Mouse (Mus musculus): Measurements from ENCODE around the gene Fgf22.

Fgf22 gene

GRCm38 (mm10) chr10:79754856-79755516 lies at the start of gene Fgf22:
Gene Fgf22, plus strand, starts transcription at chr10:79755076.
- DNase-seq (ENCODE audit: low spot score in 2 of 2), result no peak

DNA sequence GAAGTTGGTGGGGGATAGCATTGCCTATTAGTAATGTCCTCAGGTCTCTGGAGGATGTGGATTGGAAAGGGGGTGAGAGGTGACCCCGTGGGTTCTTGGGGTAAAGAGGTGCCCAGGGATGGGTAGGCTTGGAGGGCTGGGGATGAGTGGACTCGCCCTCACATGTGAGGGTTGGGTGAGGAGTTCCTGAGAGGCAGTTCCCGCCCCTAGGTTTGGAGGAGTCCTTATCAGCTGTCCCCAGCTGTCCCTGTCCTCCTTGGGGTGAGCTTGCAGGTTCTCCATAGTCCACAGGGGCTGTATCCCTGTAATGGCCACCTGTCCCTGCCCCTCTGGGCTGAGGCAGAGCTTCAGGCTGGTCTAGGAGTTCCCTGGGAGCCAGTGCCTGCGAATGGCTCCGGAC lies 48.9 kb upstream of the Fgf22 start:
- no peak for DNase-seq (ENCODE audit: low spot score in 2 of 2)

- DNase-seq (ENCODE audit: low spot score in 2 of 2), result no peak
These were observed 48.3 kb upstream of the Fgf22 start for GRCm38 (mm10) chr10:79706406-79707094.

GRCm38 (mm10) chr10:79707162-79707561 lies 47.7 kb upstream of the Fgf22 start:
- DNase-seq (ENCODE audit: low spot score in 2 of 2), result no peak

GRCm38 (mm10) chr10:79707759-79708158 lies 47.1 kb upstream of the Fgf22 start:
- DNase-seq (ENCODE audit: low spot score in 2 of 2), result no peak

DNA sequence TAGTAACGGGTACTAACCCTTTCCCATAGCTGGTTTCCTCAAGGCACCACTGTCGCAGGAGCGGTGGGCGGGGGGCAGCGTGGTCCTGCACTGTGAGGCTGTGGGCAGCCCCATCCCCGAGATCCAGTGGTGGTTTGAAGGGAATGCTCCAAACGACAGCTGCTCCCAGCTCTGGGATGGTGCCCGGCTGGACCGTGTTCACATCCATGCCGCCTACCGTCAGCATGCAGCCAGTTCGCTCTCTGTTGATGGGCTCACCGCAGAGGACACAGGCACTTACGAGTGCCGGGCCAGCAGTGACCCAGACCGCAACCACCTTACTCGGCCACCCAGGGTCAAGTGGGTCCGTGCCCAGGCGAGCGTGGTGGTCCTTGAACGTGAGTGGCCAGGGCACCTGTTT lies 46.2 kb upstream of the Fgf22 start:
- DNase-seq (ENCODE audit: low spot score in 2 of 2), result no peak

DNA sequence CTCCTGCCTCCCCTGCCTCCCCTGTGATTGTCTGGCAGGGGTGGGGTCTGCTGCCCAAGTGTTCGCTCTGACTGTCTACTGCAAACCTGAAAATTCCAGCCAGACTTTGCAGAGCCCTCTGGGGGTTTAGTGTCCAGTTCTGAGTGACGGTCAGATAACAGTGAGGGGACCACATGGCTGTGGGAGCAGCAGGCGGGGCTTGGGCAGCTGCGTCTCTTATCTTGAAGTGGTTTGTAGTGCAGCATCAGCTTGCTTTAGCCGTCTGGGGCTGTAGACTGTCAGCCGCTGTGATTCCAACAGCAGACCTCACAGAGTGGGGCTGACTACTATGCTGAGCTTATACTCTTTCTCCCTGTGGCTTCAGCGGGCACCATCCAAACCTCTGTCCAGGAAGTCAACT lies 45.6 kb upstream of the Fgf22 start:
- DNase-seq (ENCODE audit: low spot score in 2 of 2), result no peak

DNA sequence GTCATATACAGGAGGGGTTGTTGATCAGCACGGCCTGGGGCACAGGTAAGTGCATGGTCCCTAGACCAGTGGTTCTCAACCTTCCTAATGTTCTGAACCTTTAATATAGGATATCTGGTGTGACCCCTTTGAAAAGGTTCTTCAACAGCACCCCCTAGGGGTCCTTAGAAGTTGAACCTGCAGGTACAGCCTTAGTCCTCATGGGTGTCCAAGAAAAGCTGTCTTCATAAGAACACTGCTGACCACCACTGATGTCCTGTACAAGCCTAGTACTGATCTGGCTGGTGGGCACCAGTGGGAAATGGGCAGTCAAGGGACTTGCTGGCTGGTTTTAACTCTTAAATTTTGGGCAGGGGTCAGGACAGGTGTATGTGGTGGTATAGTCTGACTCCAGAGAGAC lies 42.8 kb upstream of the Fgf22 start:
- DNase-seq (ENCODE audit: low spot score in 2 of 2), result peak in 1 of 2 experiments; percentile 26

GRCm38 (mm10) chr10:79712499-79713126 lies 42.3 kb upstream of the Fgf22 start:
- peak; percentile 65 to 77 for DNase-seq (ENCODE audit: low spot score in 2 of 2)

GRCm38 (mm10) chr10:79713163-79713562 lies 41.7 kb upstream of the Fgf22 start:
- DNase-seq (ENCODE audit: low spot score in 2 of 2), result no peak

- no peak for DNase-seq (ENCODE audit: low spot score in 2 of 2)
These were observed 39.9 kb upstream of the Fgf22 start for GRCm38 (mm10) chr10:79714996-79715395.

GRCm38 (mm10) chr10:79716254-79716987 lies 38.5 kb upstream of the Fgf22 start, which contains the start of gene Hcn2:
Gene Hcn2, plus strand, starts transcription at chr10:79716634.
- DNase-seq (ENCODE audit: low spot score in 2 of 2), result no peak

DNA sequence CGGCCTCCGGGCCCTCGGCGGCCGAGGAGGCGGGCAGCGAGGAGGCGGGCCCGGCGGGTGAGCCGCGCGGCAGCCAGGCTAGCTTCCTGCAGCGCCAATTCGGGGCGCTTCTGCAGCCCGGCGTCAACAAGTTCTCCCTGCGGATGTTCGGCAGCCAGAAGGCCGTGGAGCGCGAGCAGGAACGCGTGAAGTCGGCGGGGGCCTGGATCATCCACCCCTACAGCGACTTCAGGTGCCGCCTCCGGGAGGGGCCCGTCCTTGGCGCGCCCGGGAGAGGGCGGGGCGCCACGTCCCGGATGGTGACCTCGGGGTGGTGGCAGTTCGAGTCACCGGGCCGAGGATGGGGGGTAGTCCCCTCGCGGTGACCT lies 37.9 kb upstream of the Fgf22 start:
- DNase-seq (ENCODE audit: low spot score in 2 of 2), result no peak

DNA sequence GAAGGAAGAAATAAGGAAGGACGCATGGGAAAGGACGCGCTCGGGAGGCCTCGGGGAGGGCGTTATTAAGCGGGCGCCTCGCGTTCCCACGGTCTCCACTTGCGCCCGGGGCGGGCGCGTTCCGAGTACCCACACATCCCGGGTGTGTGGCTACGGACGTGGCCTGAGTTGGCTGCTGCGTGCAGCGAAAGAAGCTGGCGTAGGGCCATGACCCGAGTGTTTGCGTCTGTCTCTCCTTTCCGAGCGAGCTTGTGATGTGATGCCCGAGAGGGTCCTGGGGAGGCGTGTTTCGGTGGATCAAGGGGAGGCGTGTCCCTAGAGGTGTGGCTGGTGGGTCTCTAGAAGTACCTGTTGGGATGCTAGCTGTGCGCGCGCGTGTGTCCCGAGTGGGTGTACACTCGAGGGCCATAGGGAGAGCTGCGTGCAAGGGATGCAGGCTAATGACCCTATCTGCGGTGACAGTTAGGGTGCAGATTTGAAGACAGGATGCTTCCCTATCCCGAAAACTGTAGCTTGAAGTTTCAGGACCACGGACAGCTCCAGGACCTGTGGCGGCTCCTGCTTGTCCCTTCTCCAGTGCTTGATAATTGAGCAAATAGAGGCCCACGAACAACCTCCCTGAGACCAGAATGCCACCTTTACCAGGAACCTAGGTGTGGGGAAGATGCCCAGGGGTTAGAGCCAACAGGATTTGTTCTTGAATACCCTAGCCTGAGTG lies 37.1 kb upstream of the Fgf22 start:
- peak in 1 of 2 experiments; percentile 34 for DNase-seq (ENCODE audit: low spot score in 2 of 2)

GRCm38 (mm10) chr10:79721089-79721488 lies 33.8 kb upstream of the Fgf22 start:
- DNase-seq (ENCODE audit: low spot score in 2 of 2), result no peak

DNA sequence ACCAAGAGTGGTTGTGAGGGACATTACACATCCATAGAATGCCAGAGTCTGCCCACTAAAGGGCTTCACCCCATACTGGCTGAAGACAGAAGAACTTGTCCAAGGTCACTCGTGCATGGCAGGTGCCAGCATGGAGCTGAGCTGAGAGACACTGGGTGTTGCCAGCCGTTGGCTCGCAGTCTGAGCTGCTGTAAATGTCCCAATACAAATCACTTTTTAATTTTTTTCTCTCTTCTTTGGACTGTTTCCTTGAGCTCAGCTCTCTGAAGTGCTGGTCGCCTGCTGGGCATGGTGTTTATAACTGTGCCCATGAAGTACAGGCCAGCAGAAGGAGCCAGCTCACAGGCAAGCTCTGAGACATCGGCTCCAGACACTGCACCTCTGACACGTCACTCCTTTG lies 31.8 kb upstream of the Fgf22 start:
- DNase-seq (ENCODE audit: low spot score in 2 of 2), result no peak

DNA sequence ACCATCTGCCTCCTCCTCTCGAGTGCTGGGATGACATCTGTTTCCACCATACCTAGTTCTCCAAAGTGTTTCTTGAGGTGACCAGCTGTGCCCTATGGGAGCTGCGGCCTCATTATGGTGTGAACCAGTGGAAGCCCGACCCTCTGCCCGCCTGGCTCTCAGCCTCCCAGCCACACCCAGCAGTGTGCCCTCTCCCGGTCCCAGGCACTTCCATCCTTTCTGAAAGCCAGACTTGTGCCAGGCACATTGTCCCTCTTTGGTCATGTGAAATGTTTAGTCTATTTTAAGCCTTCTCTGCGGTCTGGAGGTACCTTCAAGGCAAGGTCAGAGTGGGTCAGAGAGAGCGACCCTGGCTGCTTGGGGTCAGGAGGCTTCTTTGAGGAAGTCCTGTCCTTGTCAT lies 31.2 kb upstream of the Fgf22 start:
- DNase-seq (ENCODE audit: low spot score in 2 of 2), result no peak

DNA sequence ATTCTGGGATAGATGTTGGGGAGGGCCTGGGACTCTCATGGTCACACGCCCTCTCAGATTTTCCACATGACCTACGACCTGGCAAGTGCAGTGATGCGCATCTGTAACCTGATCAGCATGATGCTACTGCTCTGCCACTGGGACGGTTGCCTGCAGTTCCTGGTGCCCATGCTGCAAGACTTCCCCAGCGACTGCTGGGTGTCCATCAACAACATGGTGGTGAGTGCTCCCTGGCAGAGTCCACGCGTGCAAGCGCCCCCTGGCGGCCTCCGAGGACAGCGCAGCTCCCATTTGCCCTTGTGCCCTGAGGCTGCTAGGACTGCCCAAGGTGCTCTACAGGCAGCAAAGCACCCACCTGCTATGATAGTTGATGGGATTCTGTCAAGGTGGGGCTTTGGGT lies 28.8 kb upstream of the Fgf22 start:
- DNase-seq (ENCODE audit: low spot score in 2 of 2), result peak; percentile 51 to 55

DNA sequence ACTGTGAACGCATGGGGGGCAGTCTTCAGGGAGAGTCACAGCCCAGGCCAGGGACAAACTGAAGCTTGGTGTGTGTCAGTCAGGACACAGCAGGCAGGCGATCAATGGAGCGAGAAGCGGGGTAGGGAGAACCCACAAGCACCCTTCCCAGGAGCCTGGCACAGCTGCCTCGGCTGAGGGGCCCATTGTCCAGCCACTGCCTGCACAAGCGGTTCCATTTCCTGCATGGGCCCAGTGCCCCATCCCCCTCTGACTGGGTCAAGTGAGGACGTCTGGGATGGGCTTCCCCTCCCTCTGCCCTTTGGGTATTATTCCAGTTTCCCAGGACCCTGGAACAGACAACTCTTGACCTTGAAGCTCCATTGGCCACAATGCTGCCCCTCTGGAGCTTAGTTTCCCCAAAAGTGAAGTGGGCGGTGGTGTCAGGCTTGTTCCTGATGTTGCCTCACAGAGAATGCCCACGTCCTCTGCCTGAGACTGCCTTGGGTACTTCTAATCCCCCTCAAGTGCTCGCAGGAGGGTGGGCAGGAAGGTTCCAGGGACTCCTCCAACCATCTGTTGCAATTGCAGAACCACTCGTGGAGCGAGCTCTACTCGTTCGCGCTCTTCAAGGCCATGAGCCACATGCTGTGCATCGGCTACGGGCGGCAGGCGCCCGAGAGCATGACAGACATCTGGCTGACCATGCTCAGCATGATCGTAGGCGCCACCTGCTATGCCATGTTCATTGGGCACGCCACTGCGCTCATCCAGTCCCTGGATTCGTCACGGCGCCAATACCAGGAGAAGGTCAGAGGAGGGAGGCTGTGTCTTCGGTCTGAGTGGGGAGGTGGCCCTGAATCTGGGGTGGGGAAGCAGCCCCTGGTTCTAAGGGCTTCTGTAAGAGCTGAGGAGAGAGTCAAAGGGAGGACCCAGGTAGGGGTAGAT lies 26.3 kb upstream of the Fgf22 start:
- DNase-seq (ENCODE audit: low spot score in 2 of 2), result no peak

- DNase-seq (ENCODE audit: low spot score in 2 of 2), result no peak
These were observed 25.4 kb upstream of the Fgf22 start for GRCm38 (mm10) chr10:79729357-79729965.
